Mouse (Mus musculus): ENCODE results near the gene Itsn1. TPM values are rescaled to one million over a fixed set of nuclear protein-coding genes. Genes with fewer than 3 reads are reported as not detected.

Itsn1 gene
- polyA plus RNA-seq (2014; fragmentation: Nextera tagmentation; extraction: Ambion mirVana) = 24.0 and 24.5 TPM in 2 replicates

DNA sequence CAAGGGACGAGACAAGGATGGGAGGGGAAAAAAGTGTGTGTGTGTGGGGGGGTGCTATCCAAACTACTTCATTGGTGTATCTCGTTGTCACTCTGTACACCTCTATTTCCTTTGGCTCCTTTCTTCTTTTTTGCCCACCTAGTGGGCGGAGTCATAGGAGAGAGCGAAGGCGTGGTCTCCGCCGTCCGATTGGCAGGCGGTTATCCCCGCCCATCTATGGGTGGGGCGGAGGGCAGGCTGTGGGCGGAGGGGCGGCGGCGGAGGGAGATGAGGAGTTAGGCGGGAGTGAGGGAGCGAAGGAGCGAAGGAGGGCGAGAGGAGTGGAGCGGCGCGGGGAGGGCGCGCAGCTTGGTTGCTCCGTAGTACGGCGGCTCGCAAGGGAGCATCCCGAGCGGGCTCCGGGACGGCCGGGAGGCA, at the start of gene Itsn1:
Gene Itsn1, plus strand, starts transcription at position 216 of the 417 bp plus-strand sequence.
- Histone ChIP-seq H3K4me2 (peak within 1 kb of the TSS; percentile 94), H3K9me3 (ENCODE audit: control insufficient read depth, low read length) (no peaks in the 10 kb centered on the region), H3K27ac (ENCODE audit: low read depth, low read length) (peak within 1 kb of the TSS; percentile 65), H3K4me3 (ENCODE audit: low read depth, low read length) (peak within 1 kb of the TSS; percentile 78), H3K36me3 (ENCODE audit: control insufficient read depth, insufficient read depth, low read length) (peaks cover 4% of the 10 kb centered on the region; the same call in 1 of the 2 replicates), H3K9ac (ENCODE audit: low read depth, low read length) (peak within 1 kb of the TSS; percentile 65), H3K4me1 (replicated peaks; ENCODE audit: control insufficient read depth, insufficient read depth, low read length) (no peaks in the 10 kb centered on the region; the same call in none of the 2 replicates), H3K27me3 (replicated peaks; ENCODE audit: control insufficient read depth, insufficient read depth, low read length) (peaks cover 14% of the 10 kb centered on the region)
- 1% methylated on average over 32 of the region's 33 CpGs for WGBS
- peak; percentile 89 for ATAC-seq (replicated peaks; ENCODE audit: low FRiP score)
- DNase-seq (ENCODE audit: low spot score) = peak; percentile 98

DNA sequence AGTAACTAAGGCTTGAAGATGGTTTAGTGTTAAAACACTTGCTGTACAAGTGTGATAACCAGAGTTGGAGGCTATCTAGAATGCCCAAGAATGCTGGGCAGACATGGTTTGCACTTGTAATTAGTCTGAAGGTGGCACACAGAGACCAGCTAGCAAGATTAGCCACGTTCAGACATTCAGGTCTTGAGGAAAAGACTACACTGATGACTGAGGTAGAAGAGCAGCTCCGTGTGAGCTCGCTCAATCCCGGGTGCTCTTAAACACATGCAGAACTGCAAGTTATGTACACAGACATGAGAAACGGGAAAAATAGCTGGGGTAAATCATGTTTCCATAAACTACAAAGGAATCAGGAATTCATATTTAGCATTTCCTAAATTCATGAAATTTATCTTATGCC, 48.4 kb upstream of the Itsn1 start:
- peaks cover 54% of the 10 kb centered on the region for H3K36me3 ChIP-seq (ENCODE audit: control insufficient read depth, insufficient read depth, low read length)
- ATAC-seq (replicated peaks; ENCODE audit: low FRiP score) = peak; percentile 24; the same call in 1 of the 2 replicates
- WGBS = 80% methylated on average over 5 of the region's 5 CpGs

DNA sequence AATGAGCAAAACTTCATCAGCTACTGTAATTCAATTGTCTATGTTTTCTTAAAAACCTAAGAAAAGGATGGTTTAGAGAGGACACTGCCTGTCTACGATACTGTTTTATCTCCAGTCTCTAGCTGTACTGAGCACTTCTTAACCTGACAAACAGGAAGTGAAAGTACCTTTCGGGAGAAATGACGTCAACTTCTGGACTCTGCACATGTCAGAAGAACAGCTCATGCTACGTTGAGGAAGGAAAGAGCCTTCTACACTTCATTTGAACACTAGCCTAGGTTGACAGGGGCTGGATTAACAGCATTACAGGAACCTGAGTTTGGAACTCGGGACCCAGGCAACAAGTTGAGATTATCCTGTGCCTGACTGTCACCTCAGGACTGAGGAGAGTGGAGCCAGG, 43.6 kb upstream of the Itsn1 start:
- no peak overlapping the region for H3K4me2 ChIP-seq
- no peak overlapping the region for H3K4me3 ChIP-seq (ENCODE audit: low read depth, low read length)
- ATAC-seq (replicated peaks; ENCODE audit: low FRiP score) (no peak), DNase-seq (ENCODE audit: low spot score) (no peak)
- WGBS = 73% methylated on average over 5 of the region's 5 CpGs
- peaks cover 24% of the 10 kb centered on the region for H3K36me3 ChIP-seq (ENCODE audit: control insufficient read depth, insufficient read depth, low read length)
- peaks cover 18% of the 10 kb centered on the region for H3K4me1 ChIP-seq (replicated peaks; ENCODE audit: control insufficient read depth, insufficient read depth, low read length)
- no peaks in the 10 kb centered on the region for H3K27me3 ChIP-seq (replicated peaks; ENCODE audit: control insufficient read depth, insufficient read depth, low read length)
- H3K27ac ChIP-seq (ENCODE audit: low read depth, low read length) = no peak overlapping the region
- H3K9ac ChIP-seq (ENCODE audit: low read depth, low read length) = no peak overlapping the region
- H3K9me3 ChIP-seq (ENCODE audit: control insufficient read depth, low read length) = no peaks in the 10 kb centered on the region

More for the DNA sequence above, 48.4 kb upstream of the Itsn1 start:
- Histone ChIP-seq H3K4me1 (replicated peaks; ENCODE audit: control insufficient read depth, insufficient read depth, low read length) (no peaks in the 10 kb centered on the region), H3K9ac (ENCODE audit: low read depth, low read length) (no peak overlapping the region), H3K27ac (ENCODE audit: low read depth, low read length) (no peak overlapping the region), H3K4me3 (ENCODE audit: low read depth, low read length) (no peak overlapping the region), H3K4me2 (no peak overlapping the region), H3K9me3 (ENCODE audit: control insufficient read depth, low read length) (no peaks in the 10 kb centered on the region), H3K27me3 (replicated peaks; ENCODE audit: control insufficient read depth, insufficient read depth, low read length) (no peaks in the 10 kb centered on the region)
- no peak for DNase-seq (ENCODE audit: low spot score)

DNA sequence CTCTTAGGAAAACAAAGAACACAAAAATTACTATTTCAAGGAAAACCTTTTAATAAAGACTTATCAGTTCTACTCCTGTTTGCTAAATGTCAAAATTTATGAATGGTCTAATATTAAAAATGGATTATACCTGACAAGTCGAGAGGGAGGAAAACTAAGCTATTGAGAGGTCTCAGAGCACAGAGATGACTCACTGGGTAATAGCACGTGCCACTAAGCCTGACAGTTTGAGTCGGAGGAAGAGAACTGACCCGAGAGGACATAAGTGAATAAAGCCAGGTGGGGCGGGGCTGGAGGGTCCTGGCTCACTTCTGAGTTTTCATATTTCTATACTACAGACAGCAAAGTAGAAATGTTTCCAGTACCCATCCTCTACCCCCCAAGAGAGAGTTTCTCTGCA, 42.7 kb upstream of the Itsn1 start:
- ATAC-seq (replicated peaks; ENCODE audit: low FRiP score) = no peak
- Histone ChIP-seq H3K27ac (ENCODE audit: low read depth, low read length) (no peak overlapping the region), H3K4me2 (no peak overlapping the region), H3K4me1 (replicated peaks; ENCODE audit: control insufficient read depth, insufficient read depth, low read length) (peaks cover 18% of the 10 kb centered on the region), H3K9me3 (ENCODE audit: control insufficient read depth, low read length) (no peaks in the 10 kb centered on the region), H3K9ac (ENCODE audit: low read depth, low read length) (no peak overlapping the region), H3K4me3 (ENCODE audit: low read depth, low read length) (no peak overlapping the region), H3K36me3 (ENCODE audit: control insufficient read depth, insufficient read depth, low read length) (peaks cover 20% of the 10 kb centered on the region), H3K27me3 (replicated peaks; ENCODE audit: control insufficient read depth, insufficient read depth, low read length) (no peaks in the 10 kb centered on the region)
- DNase-seq (ENCODE audit: low spot score) = no peak
- WGBS = 77% methylated on average over 5 of the region's 5 CpGs

DNA sequence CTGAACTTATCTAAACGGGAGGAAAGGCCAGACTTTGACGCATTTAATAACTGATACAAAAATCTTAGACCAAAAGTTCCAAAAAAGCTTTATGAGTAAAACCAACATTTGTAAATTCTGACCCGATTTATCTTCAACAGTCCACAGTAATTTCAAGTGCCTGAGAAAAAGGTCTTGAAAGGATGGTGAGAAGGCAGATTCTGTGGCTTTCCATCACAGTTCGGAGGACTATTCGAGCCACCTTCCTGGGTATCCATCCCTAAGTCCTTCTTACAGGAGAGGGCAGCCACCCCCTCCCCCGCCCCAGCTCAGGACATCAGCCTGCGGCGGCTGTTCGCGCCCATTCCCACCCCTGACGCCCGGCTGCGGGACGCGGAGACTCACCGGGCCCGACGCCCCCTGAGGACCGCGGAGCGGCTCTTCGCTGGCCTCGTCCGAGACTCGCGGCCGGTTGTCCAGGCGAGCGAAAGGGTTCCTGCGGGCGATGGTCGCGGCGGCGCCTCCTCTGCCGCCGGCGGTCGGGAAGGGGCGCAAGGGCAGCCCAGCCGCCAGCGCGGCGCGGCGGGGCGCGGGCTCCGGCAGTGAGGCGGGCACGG, 41.0 kb upstream of the Itsn1 start:
- 1% methylated on average over 50 of the region's 51 CpGs for WGBS
- H3K9ac ChIP-seq (ENCODE audit: low read depth, low read length) = peak overlapping the region; percentile 95
- ATAC-seq (replicated peaks; ENCODE audit: low FRiP score) (peak; percentile 48), DNase-seq (ENCODE audit: low spot score) (no peak)
- H3K36me3 ChIP-seq (ENCODE audit: control insufficient read depth, insufficient read depth, low read length) = peaks cover 13% of the 10 kb centered on the region
- H3K27ac ChIP-seq (ENCODE audit: low read depth, low read length) = peak overlapping the region; percentile 82
- H3K4me1 ChIP-seq (replicated peaks; ENCODE audit: control insufficient read depth, insufficient read depth, low read length) = peaks cover 18% of the 10 kb centered on the region
- no peaks in the 10 kb centered on the region for H3K9me3 ChIP-seq (ENCODE audit: control insufficient read depth, low read length)
- no peaks in the 10 kb centered on the region for H3K27me3 ChIP-seq (replicated peaks; ENCODE audit: control insufficient read depth, insufficient read depth, low read length)
- H3K4me2 ChIP-seq = peak overlapping the region; percentile 86
- H3K4me3 ChIP-seq (ENCODE audit: low read depth, low read length) = peak overlapping the region; percentile 88

DNA sequence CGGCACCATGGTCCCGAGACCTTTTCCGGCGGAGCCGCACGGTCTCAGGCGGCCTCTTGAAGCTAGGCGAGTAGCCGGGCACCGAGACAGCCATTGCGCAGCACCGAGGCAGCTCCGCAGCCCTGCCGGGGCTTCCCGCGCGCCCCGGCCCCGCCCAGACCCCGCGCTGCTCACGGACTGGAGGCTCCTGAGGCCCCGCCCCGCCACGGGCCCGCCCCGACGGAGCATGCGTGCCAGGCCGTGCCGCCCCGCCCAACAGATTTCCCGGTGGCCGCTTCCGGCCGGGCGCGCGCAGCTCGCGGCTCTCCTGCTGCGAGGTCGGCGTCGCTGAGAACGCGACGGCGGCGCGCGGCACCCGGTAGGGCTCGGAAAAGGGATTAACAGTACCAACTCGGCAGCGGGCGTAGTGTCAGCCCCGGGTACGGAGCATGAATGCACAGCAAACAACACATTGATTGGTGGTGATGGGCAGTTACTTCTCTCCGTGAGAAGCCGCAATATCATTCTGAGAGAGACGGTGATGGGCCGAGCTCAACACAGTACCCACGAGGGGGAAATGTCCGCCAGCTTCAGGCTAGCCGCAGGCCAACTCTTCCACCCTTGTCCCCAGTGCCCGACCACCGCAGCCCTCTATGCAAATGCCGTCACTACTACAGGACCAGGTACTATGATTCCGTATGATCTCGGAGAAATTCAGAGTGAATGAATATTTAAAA, 40.3 kb upstream of the Itsn1 start, which contains the start of gene Donson:
Gene Donson, minus strand, starts transcription at position 152 of the 716 bp plus-strand sequence.
- H3K27me3 ChIP-seq (replicated peaks; ENCODE audit: control insufficient read depth, insufficient read depth, low read length) = no peaks in the 10 kb centered on the region
- H3K9me3 ChIP-seq (ENCODE audit: control insufficient read depth, low read length) = no peaks in the 10 kb centered on the region
- peaks cover 18% of the 10 kb centered on the region for H3K4me1 ChIP-seq (replicated peaks; ENCODE audit: control insufficient read depth, insufficient read depth, low read length)
- peak; percentile 93 for DNase-seq (ENCODE audit: low spot score)
- H3K36me3 ChIP-seq (ENCODE audit: control insufficient read depth, insufficient read depth, low read length) = peaks cover 10% of the 10 kb centered on the region
- WGBS = under 1% methylated on average over 61 of the region's 71 CpGs
- H3K4me2 ChIP-seq = peak within 1 kb of the TSS; percentile 86
- peak within 1 kb of the TSS; percentile 88 for H3K4me3 ChIP-seq (ENCODE audit: low read depth, low read length)
- peak; percentile 97 for ATAC-seq (replicated peaks; ENCODE audit: low FRiP score)
- H3K27ac ChIP-seq (ENCODE audit: low read depth, low read length) = peak within 1 kb of the TSS; percentile 82
- H3K9ac ChIP-seq (ENCODE audit: low read depth, low read length) = peak within 1 kb of the TSS; percentile 95

DNA sequence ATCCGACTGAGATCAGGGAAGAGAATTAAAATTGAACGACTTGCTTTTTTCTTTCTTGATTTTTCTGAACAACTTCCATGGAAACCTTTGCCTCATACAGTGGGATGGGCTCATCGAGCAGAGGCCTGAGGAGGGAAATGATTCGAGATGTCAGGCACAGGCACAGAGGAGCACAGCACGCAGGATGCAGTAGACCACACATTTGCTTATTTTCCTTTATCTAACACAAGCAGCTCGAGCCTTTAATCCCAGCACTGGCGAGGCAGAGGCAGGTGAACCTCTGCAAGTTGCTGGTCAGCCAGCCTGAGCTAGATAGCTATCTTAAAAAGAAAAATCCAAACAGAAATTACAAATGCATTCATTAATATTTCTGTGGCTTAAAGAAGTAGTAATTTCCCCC, 39.3 kb upstream of the Itsn1 start:
- no peak overlapping the region for H3K9ac ChIP-seq (ENCODE audit: low read depth, low read length)

DNA sequence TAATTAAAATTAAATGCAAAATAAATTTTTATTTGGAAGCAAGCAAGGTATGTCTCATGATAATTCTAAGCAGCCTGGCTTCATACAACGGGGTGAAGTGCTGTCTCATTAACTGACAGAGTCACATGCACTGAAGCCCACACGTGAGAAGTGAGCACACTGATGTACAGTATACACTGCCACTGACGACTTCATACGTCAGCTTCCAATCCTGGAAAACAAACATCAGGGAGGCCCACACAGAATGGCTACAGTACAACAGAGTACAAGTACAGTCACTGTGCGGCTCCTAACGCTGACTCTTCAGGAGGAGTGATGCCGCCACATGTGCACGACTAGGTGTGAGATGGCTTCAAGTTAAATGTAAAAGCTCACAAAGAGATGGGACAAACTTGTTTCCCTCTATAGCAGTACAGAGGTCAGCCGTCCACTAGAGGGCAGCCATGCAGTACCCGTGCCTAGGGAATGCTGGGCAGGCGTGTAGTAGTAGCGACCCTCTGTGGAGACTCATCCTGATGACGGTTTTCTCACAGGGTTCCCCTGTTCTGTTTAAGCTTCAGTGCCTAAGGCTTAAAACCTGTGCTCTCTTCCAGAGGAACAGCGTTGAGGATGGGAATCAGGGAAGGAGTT, 34.5 kb upstream of the Itsn1 start:
- Histone ChIP-seq H3K4me1 (replicated peaks; ENCODE audit: control insufficient read depth, insufficient read depth, low read length) (peaks cover 8% of the 10 kb centered on the region), H3K36me3 (ENCODE audit: control insufficient read depth, insufficient read depth, low read length) (peaks cover 8% of the 10 kb centered on the region), H3K9me3 (ENCODE audit: control insufficient read depth, low read length) (no peaks in the 10 kb centered on the region), H3K27ac (ENCODE audit: low read depth, low read length) (no peak overlapping the region), H3K4me2 (no peak overlapping the region), H3K4me3 (ENCODE audit: low read depth, low read length) (no peak overlapping the region), H3K27me3 (replicated peaks; ENCODE audit: control insufficient read depth, insufficient read depth, low read length) (no peaks in the 10 kb centered on the region), H3K9ac (ENCODE audit: low read depth, low read length) (no peak overlapping the region)
- ATAC-seq (replicated peaks; ENCODE audit: low FRiP score) (peak; percentile 85), DNase-seq (ENCODE audit: low spot score) (peak; percentile 71)
- WGBS = 31% methylated on average over 14 of the region's 14 CpGs

More for the DNA sequence above, 39.3 kb upstream of the Itsn1 start:
- DNase-seq (ENCODE audit: low spot score) (no peak), ATAC-seq (replicated peaks; ENCODE audit: low FRiP score) (peak; percentile 45)
- Histone ChIP-seq H3K4me1 (replicated peaks; ENCODE audit: control insufficient read depth, insufficient read depth, low read length) (peaks cover 18% of the 10 kb centered on the region), H3K27ac (ENCODE audit: low read depth, low read length) (no peak overlapping the region), H3K27me3 (replicated peaks; ENCODE audit: control insufficient read depth, insufficient read depth, low read length) (no peaks in the 10 kb centered on the region), H3K4me2 (peak overlapping the region; percentile 86), H3K9me3 (ENCODE audit: control insufficient read depth, low read length) (no peaks in the 10 kb centered on the region), H3K4me3 (ENCODE audit: low read depth, low read length) (peak overlapping the region; percentile 88), H3K36me3 (ENCODE audit: control insufficient read depth, insufficient read depth, low read length) (peaks cover 5% of the 10 kb centered on the region)
- WGBS = 24% methylated on average over 7 of the region's 7 CpGs
